Mouse (Mus musculus) kidney, adult 18-20 months (tissue): ENCODE results near the gene Fhl3.
"Not testable (repeated sequence)": the region's sequence is repeated elsewhere in the genome, so short reads cannot be mapped to it uniquely, and the experiment has no call there.

Experiments
- DNase-seq: peaks from one replicate; pipeline ENCODE4 v3.0.0; 2021

The Fhl3 gene

DNA sequence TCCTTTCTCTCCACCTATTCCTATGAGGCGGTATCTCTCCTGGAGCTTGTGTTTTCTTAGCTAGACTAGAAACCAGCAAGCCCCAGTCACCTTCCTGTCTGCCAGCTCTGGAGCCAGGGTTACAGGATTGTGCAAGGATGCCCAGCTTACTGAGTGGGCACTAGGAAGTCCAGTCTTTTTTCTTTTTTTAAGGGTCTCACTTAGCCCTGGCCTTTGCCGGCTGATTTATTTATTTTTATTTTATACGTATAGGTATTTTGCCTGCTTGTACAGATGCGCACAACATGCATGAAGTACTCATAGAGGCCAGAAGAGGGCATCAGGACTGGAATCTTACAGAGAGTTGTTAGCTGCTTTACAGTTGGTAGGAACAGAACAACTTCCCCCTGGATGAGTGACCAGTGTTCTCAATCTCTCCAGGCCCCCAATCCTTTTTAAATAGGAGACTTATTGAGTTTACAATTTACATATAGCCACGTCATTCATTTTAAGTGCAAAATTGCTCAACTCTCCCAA is 10.3 kb downstream of the Fhl3 start:
- peak; percentile 55 for DNase-seq

- DNase-seq, result no peak
Observed at GRCm38 (mm10) chr4:124712618-124713017, 12.1 kb downstream of the Fhl3 start.

DNA sequence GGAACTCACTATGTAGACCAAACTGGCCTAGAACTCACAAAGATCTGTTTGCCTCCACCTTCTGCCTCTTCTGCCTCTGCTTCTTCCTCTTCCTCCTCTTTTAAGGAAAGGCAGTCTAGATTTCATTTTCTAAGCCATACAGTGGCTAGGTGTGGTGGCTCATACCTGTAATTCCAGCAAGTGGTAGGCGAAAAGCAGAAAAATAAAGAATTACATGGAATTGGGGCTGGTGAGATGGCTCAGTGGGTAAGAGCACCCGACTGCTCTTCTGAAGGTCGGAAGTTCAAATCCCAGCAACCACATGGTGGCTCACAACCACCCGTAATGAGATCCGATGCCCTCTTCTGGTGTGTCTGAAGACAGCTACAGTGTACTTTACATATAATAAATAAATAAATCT is 13.3 kb downstream of the Fhl3 start:
- not testable (repeated sequence) for DNase-seq

GRCm38 (mm10) chr4:124714545-124715481 is 14.3 kb downstream of the Fhl3 start, which contains the start of gene Sf3a3:
Gene Sf3a3, plus strand, starts transcription at chr4:124714776.
- DNase-seq, result peak; percentile 95

GRCm38 (mm10) chr4:124719101-124719500 is 18.6 kb downstream of the Fhl3 start:
- DNase-seq, result no peak

DNA sequence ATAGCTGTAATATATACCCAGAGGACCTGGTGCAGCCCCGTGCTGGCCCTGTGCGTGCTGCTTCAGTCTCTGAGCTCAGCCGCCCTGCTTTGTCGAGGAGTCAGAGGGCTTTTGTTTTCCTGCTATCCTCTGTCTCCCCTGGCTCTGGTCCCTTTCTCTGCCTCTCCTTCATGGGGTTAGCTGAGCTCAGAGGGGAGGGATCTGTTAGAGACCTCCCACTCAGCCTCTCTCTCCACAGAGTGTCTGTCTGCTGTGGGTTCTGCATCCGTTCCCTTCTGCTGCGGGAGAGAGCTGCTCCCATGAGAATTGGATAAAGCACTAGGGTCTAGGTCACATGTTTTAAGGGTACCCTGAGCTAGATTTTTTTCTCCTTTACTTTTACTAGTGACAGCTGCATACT is 25.6 kb downstream of the Fhl3 start:
- DNase-seq, result no peak

GRCm38 (mm10) chr4:124736952-124737351 is 36.5 kb downstream of the Fhl3 start:
- DNase-seq, result no peak

- DNase-seq, result no peak
Observed at GRCm38 (mm10) chr4:124737486-124737885, 37.0 kb downstream of the Fhl3 start.

DNA sequence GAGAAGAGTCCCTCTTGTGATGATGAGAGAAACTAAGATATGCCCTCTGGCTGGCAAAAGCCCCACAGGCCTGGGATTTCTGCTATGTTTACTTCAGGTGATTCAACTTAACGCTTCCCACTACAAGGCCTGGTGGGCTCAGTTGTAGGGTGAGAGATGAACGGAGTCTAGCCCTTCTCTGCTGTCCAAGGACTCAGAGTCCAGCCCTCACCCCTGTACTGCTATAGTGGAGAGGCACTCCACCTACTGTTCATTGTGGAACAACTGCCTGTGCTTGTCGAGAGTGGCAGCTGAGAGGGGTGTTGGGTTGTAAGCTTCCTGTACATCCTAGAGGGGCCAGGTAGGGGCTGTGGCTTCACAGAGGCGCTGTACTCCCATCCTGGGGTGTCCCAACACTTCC is 37.5 kb downstream of the Fhl3 start:
- DNase-seq, result no peak

- no peak for DNase-seq
Observed at GRCm38 (mm10) chr4:124738783-124739182, 38.3 kb downstream of the Fhl3 start.

- peak; percentile 89 for DNase-seq
Observed at GRCm38 (mm10) chr4:124741376-124742343, 41.2 kb downstream of the Fhl3 start, which contains the start of gene Inpp5b. Gene Inpp5b, plus strand, starts transcription at chr4:124741850.

GRCm38 (mm10) chr4:124742839-124743238 is 42.3 kb downstream of the Fhl3 start:
- peak; percentile 57 for DNase-seq

- no peak for DNase-seq
Observed at GRCm38 (mm10) chr4:124746577-124746976, 46.1 kb downstream of the Fhl3 start.

DNA sequence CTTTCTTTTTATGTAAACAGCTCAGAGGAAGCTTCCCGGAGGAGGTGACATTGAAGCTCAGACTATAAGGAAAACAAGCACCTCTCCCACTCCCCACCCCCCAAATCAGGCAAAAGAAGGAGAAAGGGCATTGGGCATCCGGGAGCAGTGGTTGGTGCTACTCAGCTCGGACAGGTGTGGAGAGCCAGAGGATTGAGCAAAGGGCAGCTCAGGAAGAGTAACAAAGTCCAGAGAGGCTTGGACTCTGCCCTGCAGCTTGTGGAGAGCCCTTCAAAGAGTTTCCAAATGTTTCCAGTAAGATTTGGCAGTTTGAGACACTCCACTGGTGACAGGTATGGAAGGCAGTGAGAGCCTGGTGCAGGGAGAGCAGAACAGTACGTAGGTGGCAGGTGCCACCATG is 47.4 kb downstream of the Fhl3 start:
- DNase-seq, result peak; percentile 60

DNA sequence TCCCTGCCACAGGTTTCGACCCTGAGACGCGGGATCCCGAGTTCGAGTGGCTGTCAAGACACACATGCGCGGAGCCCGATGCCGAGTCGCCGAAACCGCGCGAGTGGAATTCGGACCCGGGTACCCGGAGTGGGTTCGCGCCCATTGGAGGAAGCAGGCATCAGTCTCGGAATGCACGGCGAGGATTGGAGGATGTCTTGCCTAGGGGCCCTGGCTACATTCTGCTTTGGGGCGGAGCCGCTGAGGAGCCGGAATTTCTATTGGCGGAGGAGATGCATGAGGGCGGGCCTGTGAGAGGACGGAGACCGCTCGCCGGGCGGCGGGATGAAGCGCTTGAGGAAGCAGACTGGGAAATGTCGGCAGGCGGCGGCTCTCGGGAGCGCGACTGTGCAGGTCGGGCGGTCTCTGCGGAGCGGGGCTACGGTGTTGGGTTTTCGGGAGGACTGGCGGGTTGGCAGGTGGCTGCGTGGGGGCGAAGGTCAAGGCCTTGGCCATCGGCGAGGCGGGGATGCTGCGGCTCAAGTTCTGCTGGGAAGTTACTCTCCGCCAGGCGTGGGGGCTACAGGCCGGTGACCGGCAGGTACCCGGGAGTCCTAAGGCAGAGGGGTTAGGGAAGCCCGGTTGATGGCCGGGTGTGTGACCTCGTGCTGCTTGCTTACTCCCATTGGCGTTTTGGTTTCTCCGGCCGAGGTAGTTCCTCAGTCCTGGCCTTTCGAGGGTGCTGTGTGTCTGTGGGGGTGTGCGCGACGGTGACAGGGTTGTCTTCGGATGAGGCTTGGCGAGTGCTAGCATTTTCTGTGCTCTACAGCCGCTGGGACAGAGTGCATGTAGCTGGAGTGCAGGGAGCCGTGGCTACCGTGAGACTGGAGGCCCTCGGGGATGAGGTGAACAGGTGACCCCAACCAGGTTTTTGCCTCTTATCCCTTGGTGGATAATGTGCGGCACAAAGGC is 51.1 kb downstream of the Fhl3 start:
- DNase-seq, result peak; percentile 99

DNA sequence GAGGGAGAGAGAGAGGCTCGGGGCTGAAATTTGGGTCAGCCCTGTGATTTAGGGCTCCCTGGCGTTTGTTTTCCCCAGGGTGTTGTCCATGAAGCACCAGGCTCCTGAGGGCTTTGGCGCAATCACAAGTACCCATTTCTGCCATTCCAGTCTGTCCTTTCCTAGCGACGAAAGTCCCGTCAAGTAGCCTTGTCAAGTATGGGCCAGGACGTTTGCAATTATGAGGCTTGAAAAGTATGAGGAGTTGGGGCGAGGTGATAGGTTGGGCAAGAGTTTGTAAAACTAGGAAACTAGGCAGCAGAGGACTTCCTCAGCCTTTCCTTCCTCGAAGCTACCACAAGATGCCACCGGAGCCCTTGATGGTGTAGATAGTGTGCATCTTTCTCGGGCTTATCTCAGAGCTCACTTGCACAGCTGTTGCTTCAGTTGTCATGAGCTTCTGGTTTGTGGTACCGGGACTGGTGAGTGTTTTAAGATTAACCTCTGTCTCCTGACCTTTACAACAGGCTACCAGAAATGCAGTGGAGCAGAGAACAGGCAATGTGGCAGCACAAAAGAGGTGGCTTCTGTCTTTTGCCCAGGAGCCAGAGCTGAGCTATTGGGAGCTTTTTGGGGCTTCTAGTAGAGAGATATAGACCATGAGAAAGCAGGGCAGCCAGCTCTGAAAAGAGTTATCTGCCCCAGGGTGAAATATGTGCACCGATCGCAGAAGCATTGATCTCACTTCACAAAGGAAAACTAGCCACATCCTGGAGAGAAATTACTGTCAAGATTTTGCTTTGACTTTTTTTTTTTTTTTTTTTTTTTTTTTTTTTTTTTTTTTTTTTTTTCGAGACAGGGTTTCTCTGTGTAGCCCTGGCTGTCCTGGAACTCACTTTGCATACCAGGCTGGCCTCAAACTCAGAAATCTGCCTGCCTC is 52.0 kb downstream of the Fhl3 start:
- DNase-seq, result peak; percentile 55

- no peak for DNase-seq
Observed at GRCm38 (mm10) chr4:124755526-124755925, 55.0 kb downstream of the Fhl3 start.
